Mouse (Mus musculus): ENCODE measurements at regions not wholly inside any gene's neighbourhood (a gene's known extent, or its start where the extent isn't known, plus 50 kb on each side); places are given as distances from the start of the nearest gene placed in this dataset.

DNA sequence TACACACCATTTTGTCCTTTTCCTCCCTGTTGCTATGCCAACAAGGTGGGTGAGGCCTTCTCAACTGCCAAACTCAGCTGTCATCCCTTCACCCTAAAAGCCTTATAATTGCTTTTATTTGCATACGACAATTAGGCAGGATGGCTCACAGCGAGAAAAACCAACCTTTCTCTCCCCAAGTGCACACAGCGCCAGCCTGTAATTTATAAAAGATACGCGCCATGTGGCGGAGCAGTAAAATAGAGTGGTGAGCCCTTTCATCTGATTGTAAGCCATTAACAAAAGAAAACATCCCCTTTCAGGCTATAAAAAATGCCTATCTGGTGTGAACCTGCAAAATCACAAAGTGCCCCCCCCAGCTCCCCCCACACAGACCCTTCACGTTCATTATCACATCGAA is 262.0 kb downstream of the Nr2f2 start:
- TF ChIP-seq CTCF (IDR thresholded peaks at IDR 0.05; ENCODE audit: low read depth, low read length) = no peak
- TF ChIP-seq POLR2A (IDR thresholded peaks at IDR 0.05; ENCODE audit: extremely low read depth, insufficient read depth, low read length) = no peak

Measured in liver, adult 2 months (tissue).